Mouse (Mus musculus): ENCODE measurements around the gene Zbtb22.
"Not testable (repeated sequence)": the region's sequence is repeated elsewhere in the genome, so short reads cannot be mapped to it uniquely, and the experiment has no call there.

The Zbtb22 gene

GRCm38 (mm10) chr17:33948090-33948904 is 32.6 kb downstream of the Zbtb22 start:
- DNase-seq = no peak

DNA sequence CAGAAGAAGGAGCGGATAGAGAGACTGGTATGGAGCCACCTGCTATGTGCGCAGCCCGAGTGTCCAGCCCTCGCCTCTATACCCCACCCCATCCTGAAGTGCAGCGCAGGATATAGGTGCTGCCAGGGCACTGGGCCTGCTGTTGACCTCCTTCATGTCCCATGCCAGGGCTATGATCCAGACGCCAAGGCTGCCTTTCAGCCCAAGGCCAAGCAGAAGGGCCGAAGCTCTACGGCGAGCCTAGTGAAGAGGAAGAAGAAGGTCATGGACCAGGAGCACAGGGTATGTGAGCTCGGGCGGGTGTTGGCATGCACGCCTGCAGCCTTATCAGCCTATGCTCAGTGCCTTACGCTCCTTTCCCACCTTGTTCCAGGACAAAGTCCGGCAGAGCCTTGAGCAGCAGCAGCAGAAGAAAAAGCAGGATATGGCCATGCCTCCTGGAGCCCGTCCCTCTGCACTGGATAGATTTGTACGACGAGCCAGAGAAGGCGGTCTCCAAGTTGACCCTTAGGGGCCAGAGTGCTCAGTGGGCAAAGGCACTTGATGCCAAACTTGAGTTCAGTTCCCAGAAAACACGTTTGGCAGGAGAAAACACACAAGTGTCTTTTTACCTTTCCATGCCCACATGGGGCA is 33.3 kb downstream of the Zbtb22 start:
- no peak for DNase-seq

GRCm38 (mm10) chr17:33950131-33950625 is 34.5 kb downstream of the Zbtb22 start:
- no peak for DNase-seq

DNA sequence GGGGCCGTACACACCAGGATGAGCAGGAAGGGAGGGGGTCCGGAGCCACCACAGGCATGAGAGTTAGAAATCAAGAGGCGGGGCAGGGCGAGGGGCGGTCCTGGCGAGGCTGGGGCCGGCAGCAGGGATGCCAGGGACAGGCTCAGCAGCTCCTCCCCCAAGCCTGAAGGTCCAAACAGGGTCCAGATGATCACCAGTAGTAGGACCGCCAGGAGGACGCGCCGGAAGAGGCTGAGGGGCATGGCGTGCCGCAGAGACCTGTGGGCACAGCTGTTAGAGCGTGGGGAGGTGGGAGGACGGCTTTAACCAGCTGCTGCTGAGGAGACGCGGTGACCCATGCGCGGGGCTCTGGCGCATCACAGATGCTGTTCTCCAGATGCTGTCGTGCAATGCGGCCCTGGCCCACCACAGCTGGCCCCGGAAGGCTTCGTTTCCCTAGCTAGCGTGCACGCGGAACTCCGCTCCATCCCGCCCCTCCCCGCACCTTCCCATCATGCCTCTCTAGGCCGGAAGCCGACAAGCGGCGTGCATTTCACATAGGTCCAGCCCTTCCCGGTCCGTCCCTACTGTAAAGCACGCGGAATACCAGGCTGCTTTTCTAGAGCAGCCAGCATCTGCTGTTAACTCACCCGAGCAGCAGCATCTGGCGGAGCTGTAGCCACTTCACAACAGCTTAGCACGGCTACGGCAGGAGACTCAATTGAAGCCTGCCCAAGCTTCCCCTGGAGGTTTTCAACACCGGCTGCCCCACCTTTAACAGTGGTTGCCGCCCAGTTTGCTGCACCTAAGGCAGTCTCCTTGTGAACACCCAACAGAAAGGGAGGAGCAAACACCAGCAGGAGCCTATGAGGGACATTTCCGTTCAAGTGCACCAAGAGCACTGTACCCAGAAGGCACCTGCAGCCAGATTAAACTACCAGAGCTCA is 35.6 kb downstream of the Zbtb22 start, which contains the start of gene B3galt4:
Gene B3galt4 (minus strand): TSS at position 468 of the 926 bp plus-strand sequence.
- DNase-seq = peak; percentile 86

DNA sequence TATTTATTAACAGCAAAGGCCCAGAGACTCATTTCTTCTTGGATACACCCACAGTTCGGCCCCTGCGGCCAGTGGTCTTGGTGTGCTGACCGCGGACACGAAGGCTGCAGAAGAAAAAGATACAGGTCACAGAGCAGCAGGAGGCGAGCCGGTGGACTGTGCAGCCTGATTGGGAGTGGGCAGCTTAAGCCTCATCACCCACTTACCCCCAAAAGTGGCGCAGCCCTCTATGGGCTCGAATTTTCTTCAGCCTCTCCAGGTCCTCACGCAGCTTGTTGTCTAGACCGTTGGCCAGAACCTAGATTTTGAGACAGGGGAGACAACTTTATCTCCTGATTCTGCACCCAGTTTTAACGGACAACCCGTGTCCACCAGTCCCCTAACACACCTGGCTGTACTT is 36.3 kb downstream of the Zbtb22 start:
- DNase-seq = not testable (repeated sequence)

DNA sequence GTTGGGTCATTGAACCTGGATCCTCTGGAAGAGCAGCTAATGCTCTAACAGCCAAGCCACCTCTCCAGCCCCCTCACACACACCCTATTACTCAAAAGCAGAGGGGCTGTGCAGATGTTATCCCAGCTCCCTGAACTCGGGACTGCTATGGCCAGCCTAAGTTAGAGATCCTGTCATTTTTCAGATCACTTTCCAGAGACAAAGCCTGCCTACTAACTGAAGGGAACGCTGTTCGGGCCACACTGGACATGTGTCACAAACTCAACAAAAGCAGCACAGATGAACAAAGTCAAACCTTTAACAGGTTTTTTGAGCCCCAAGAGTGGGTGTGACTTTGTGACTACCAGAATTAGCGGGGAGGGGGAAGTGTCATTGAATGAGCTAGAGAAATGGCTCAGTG is 37.2 kb downstream of the Zbtb22 start:
- no peak for DNase-seq

- no peak for DNase-seq
These were observed 37.6 kb downstream of the Zbtb22 start for GRCm38 (mm10) chr17:33953310-33953709.

DNA sequence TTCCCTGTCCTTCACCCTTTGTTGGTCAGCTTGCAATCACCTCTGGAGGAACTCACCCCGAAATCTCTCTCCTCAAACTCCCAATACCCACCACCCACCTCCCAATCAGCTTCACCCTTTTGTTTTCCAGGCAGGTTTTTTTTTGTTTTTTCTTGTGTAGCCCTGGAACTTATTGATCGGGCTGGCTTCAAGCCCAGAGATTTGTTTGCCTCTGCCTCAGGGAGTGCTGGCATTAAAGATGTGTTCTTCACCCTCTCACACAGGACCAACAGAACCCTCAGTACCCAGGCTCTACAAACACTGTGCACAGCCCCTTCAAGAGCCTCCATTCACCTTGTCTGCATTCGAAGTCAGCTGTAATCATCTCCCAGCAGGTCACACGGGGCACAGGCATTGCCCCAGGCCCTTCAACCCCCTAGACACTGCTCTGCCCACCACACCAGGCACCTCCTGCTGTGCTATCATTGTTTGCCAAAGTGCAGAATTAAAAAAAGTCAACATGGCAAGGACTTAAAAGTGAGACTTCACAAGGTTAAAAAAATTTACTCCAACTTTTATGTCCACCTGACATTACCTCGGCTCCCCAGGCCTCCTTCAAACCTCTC is 38.4 kb downstream of the Zbtb22 start:
- no peak for DNase-seq

- DNase-seq = no peak
These were observed 39.2 kb downstream of the Zbtb22 start for GRCm38 (mm10) chr17:33954646-33955554.

DNA sequence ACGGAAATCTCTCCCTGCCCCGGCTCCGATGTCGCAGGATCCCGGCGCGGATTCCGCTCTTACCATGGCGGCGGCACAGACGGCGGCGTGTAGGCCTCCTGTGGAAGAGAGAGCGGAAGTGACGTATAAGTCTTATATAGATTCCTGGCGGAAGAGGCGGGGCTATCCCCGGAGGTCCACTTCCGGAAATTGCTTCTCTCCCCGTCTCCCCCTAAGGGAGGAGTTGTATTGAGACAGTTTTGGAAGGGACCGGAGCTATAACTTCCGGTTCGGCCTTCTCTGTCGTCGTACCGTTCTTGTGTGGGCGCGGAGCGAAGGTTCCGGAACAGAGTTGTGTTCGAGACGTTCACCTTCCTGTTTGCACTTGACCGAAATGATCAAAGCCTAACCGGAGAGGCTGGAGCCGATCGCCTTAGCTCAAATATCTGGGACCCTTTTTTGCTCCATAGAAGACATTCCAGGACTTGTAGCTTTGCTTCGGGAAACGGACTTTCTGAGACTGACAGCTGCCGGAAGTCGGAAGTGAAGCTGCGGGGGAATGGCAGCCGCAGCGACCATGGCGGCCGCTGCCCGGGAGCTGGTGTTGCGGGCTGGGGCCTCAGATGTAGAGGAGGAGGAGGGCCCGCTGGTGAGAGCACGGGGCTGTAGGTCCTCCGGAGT is 40.0 kb downstream of the Zbtb22 start, which contains the start of the genes Vps52 and Rps18:
Gene Vps52 (plus strand): TSS at position 258 of the 660 bp plus-strand sequence.
Gene Rps18 (minus strand): TSS at position 447 of the 660 bp plus-strand sequence.
- DNase-seq = peak; percentile 98

DNA sequence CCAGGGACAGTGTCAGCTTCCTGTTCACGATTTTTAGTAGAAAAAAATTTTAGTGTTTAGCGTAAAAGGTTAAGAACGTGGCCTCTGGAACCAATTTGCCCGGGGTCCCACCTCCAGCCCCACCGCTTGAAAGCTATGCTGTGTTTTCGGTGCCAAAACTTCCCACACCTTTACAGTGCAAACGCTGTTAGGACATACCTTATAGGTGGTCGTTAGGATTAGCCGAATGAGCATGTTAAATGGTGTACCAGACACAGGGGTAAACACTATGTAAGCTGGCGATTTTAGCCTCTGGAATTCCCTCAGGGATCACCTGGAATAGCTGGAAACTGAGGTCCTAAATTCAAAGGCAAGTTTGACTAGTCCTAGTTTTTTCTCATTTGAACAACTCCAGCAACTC is 40.6 kb downstream of the Zbtb22 start:
- DNase-seq = no peak

- DNase-seq = no peak
These were observed 41.8 kb downstream of the Zbtb22 start for GRCm38 (mm10) chr17:33957493-33957892.

DNA sequence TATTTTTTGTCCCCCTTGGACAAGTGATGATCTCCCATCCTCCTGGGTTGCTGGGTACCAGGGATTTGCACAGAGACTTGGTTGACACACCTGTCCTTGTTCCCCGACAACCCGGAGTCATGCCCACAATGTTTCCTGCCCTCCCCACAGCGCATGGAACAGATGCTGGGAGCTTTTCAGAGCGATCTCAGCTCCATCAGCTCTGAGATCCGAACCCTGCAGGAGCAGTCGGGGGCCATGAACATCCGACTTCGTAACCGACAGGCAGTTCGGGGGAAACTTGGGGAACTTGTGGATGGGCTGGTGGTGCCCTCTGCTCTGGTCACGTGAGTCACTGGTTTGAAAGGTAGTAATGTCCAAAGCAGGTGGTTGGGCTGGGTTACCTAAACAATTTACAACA is 42.7 kb downstream of the Zbtb22 start:
- DNase-seq = no peak

DNA sequence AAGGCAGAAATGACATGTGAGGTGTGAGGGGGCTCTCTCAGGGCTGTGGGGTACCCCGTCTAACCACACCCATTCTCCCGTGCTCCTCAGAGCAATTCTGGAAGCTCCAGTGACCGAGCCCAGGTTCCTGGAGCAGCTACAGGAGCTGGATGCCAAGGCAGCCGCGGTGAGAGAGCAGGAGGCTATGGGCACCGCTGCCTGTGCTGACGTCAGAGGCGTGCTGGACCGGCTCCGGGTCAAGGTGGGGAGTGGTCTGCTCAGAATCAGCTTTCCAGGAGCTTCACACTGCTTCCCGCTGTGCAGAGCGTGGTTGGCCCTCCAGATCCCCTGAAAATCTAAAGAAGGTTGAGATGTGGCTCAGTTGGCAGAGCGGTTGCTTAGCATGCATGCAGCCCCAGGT is 43.4 kb downstream of the Zbtb22 start:
- no peak for DNase-seq

GRCm38 (mm10) chr17:33959948-33960347 is 44.2 kb downstream of the Zbtb22 start:
- no peak for DNase-seq

DNA sequence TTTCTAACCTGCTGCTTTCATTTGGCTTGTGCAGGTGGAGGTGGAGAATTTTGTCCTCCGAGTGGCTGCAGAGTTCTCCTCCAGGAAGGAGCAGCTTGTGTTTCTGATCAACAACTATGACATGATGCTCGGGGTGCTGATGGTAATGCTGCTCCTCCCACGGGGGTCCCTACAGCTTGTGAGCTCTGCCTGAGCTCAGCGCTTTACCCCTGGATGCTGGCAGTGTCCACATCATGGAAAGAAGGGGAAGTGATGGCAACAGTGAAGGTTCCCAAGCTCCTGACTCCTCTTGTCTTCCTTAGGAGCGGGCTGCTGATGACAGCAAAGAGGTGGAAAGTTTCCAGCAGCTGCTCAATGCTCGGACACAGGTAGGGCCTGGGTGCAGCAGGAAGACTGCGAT is 47.2 kb downstream of the Zbtb22 start:
- no peak for DNase-seq

GRCm38 (mm10) chr17:33965082-33965845 is 49.6 kb downstream of the Zbtb22 start:
- no peak for DNase-seq

- no peak for DNase-seq
These were observed 50.3 kb downstream of the Zbtb22 start for GRCm38 (mm10) chr17:33965846-33966550.

- peak; percentile 91 for DNase-seq
These were observed 52.8 kb downstream of the Zbtb22 start for GRCm38 (mm10) chr17:33968489-33968888.
